Mouse (Mus musculus) hindbrain, embryonic 14.5 days (tissue): ENCODE results near the gene Rnf39. TPM values are rescaled to one million over a fixed set of nuclear protein-coding genes. Genes with fewer than 3 reads are reported as not detected.
"Not testable (repeated sequence)": the region's sequence is repeated elsewhere in the genome, so short reads cannot be mapped to it uniquely, and the experiment has no call there.

ENCODE experiments used
- ATAC-seq: fragments of 200-750 bp; cut with Nextera tagmentation; 2 replicates; pipeline ENCODE4 v1.8.0; 2017; ENCODE audit warnings: moderate number of reproducible peaks, mild to moderate bottlenecking, moderate TSS enrichment, moderate library complexity; ENCODE audit not compliant: low FRiP score
- DNase-seq: peaks from one replicate; pipeline ENCODE4 v3.0.0-alpha.2; 2015; ENCODE audit warnings: low spot score
- H3K27ac ChIP-seq: fragments of 300-500 bp; sonication (generic); 2 replicates; pipeline ENCODE4 v1.5.1; 2014; ENCODE audit warnings: mild to moderate bottlenecking, moderate library complexity
- H3K27me3 ChIP-seq: fragments of 300-500 bp; sonication (generic); 2 replicates; pipeline ENCODE4 v1.6.1; 2014; ENCODE audit warnings: mild to moderate bottlenecking, low read length, mixed read lengths; ENCODE audit not compliant: control insufficient read depth, insufficient read depth
- H3K36me3 ChIP-seq: fragments of 300-500 bp; sonication (generic); replicated peaks from 2 replicates; pipeline ENCODE4 v1.6.1; 2014; ENCODE audit not compliant: control insufficient read depth, insufficient read depth
- H3K4me1 ChIP-seq: fragments of 300-500 bp; sonication (generic); replicated peaks from 2 replicates; pipeline ENCODE4 v1.6.1; 2014; ENCODE audit warnings: antibody characterized with exemption, low read length, mixed read lengths; ENCODE audit not compliant: control insufficient read depth, insufficient read depth
- H3K4me2 ChIP-seq: fragments of 300-500 bp; sonication (generic); replicated peaks from 2 replicates; pipeline ENCODE4 v1.6.1; 2014; ENCODE audit warnings: mild to moderate bottlenecking, moderate library complexity
- H3K4me3 ChIP-seq: fragments of 300-500 bp; sonication (generic); replicated peaks from 2 replicates; pipeline ENCODE4 v1.5.1; 2014; ENCODE audit warnings: mild to moderate bottlenecking, low read length
- H3K9ac ChIP-seq: fragments of 300-500 bp; sonication (generic); 2 replicates; pipeline ENCODE4 v1.6.1; 2014
- H3K9me3 ChIP-seq: fragments of 300-500 bp; sonication (generic); 2 replicates; pipeline ENCODE4 v1.6.1; 2016; ENCODE audit warnings: low read length; ENCODE audit not compliant: control insufficient read depth
- WGBS: fragments of 180-500 bp; shearing (Covaris S2); extraction: QIAGEN DNeasy Blood & Tissue Kit; methylation state at CpG from one replicate; pipeline ENCODE4 v1.1.7; 2014; 5-methylcytosine and 5-hydroxymethylcytosine counted together
- polyA plus RNA-seq: library from polyadenylated mRNA; unstranded; fragments of >200 nt; fragmentation: Nextera tagmentation; extraction: Ambion mirVana; gene quantifications from 2 replicates; pipeline ENCODE4 v1.2.1, GENCODE M21; 2014

Gene Rnf39
- polyA plus RNA-seq, 1 experiment from 2014 or later, result 1.3 TPM

DNA sequence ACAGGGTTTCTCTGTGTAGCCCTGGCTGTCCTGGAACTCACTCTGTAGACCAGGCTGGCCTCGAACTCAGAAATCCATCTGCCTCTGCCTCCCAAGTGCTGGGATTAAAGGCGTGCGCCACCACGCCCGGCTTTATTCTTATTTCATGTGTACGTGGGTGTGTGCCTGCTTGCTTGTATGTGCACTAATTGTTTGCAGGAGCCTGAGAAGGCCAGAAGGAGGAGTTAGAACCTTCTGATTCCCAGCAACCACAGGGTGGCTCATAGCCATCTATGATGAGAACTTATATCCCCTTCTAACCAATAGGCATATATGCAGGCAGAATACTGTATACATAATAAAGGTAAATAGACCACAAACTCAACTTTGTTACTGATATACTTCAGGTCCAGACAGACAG, 47.9 kb downstream of the Rnf39 start:
- H3K27ac ChIP-seq, H3K9ac ChIP-seq, H3K4me2 ChIP-seq, H3K36me3 ChIP-seq, H3K9me3 ChIP-seq, DNase-seq, H3K4me3 ChIP-seq, H3K4me1 ChIP-seq, ATAC-seq: not testable (repeated sequence)
- 94% methylated on average over 6 of the region's 6 CpGs for WGBS
- peaks cover 28% of the 10 kb centered on the region for H3K27me3 ChIP-seq

- H3K4me1 ChIP-seq, result no peaks in the 10 kb centered on the region
- no peaks in the 10 kb centered on the region for H3K36me3 ChIP-seq
- no peak overlapping the region for H3K27ac ChIP-seq
- H3K27me3 ChIP-seq, result peaks cover 25% of the 10 kb centered on the region
- H3K9ac ChIP-seq, result no peak overlapping the region
- H3K9me3 ChIP-seq, result no peaks in the 10 kb centered on the region
- WGBS, result 76% methylated on average over 3 of the region's 3 CpGs
- ATAC-seq (no peak), DNase-seq (no peak)
- no peak overlapping the region for H3K4me2 ChIP-seq
- H3K4me3 ChIP-seq, result no peak overlapping the region
Measured at GRCm38 (mm10) chr17:36992336-36993104, 49.8 kb downstream of the Rnf39 start.

GRCm38 (mm10) chr17:36993770-36994325, 51.1 kb downstream of the Rnf39 start:
- no peak overlapping the region for H3K9ac ChIP-seq
- ATAC-seq (no peak), DNase-seq (no peak)
- H3K4me3 ChIP-seq, result no peak overlapping the region
- H3K36me3 ChIP-seq, result no peaks in the 10 kb centered on the region
- peaks cover 11% of the 10 kb centered on the region for H3K27me3 ChIP-seq
- H3K4me1 ChIP-seq, result no peaks in the 10 kb centered on the region
- no peak overlapping the region for H3K27ac ChIP-seq
- H3K4me2 ChIP-seq, result no peak overlapping the region
- WGBS, result 94% methylated on average over 4 of the region's 4 CpGs
- no peaks in the 10 kb centered on the region for H3K9me3 ChIP-seq

- no peaks in the 10 kb centered on the region for H3K9me3 ChIP-seq
- DNase-seq (no peak), ATAC-seq (no peak)
- WGBS, result 88% methylated on average over 2 of the region's 2 CpGs
- H3K27me3 ChIP-seq, result peaks cover 5% of the 10 kb centered on the region; the same call in 1 of the 2 replicates
- H3K4me2 ChIP-seq, result no peak overlapping the region
- no peak overlapping the region for H3K9ac ChIP-seq
- no peak overlapping the region for H3K4me3 ChIP-seq
- no peaks in the 10 kb centered on the region for H3K4me1 ChIP-seq
- H3K36me3 ChIP-seq, result no peaks in the 10 kb centered on the region
- H3K27ac ChIP-seq, result no peak overlapping the region
Measured at GRCm38 (mm10) chr17:36994528-36994927, 51.8 kb downstream of the Rnf39 start.

GRCm38 (mm10) chr17:36995448-36995847, 52.7 kb downstream of the Rnf39 start:
- no peak for ATAC-seq
- H3K4me3 ChIP-seq, result no peak overlapping the region
- H3K9me3 ChIP-seq, result no peaks in the 10 kb centered on the region
- H3K36me3 ChIP-seq, result no peaks in the 10 kb centered on the region
- no peak overlapping the region for H3K9ac ChIP-seq
- no peak overlapping the region for H3K4me2 ChIP-seq
- H3K27me3 ChIP-seq, result no peaks in the 10 kb centered on the region
- no peak for DNase-seq
- WGBS, result 57% methylated on average over 3 of the region's 3 CpGs
- H3K4me1 ChIP-seq, result no peaks in the 10 kb centered on the region
- no peak overlapping the region for H3K27ac ChIP-seq

- H3K36me3 ChIP-seq, result no peaks in the 10 kb centered on the region
- H3K27me3 ChIP-seq, result no peaks in the 10 kb centered on the region
- no peak overlapping the region for H3K4me3 ChIP-seq
- ATAC-seq, result no peak
- no peaks in the 10 kb centered on the region for H3K9me3 ChIP-seq
- peak; percentile 86 for DNase-seq
- 30% methylated on average over 7 of the region's 7 CpGs for WGBS
- H3K9ac ChIP-seq, result no peak overlapping the region
- H3K4me1 ChIP-seq, result no peaks in the 10 kb centered on the region
- no peak overlapping the region for H3K27ac ChIP-seq
- H3K4me2 ChIP-seq, result no peak overlapping the region
Measured at GRCm38 (mm10) chr17:36997033-36997735, 54.5 kb downstream of the Rnf39 start.

Other genes with a start within 250 kb of the Rnf39 start
- not detected in 2 replicates for gene H2-M10.5, start 170.0 kb upstream of the Rnf39 start, polyA plus RNA-seq
- gene H2-M10.6, start 130.7 kb upstream of the Rnf39 start, polyA plus RNA-seq, result not detected in 2 replicates
- 35.0 and 39.8 TPM in 2 replicates for gene Trim26, start 105.8 kb upstream of the Rnf39 start, polyA plus RNA-seq
- gene Trim15, start 75.7 kb upstream of the Rnf39 start, polyA plus RNA-seq, result 0.61 and 0.78 TPM in 2 replicates
- gene Trim10, start 73.3 kb upstream of the Rnf39 start, polyA plus RNA-seq, result 0.88 and 2.1 TPM in 2 replicates
- not detected in 2 replicates for gene Trim40, start 52.8 kb upstream of the Rnf39 start, polyA plus RNA-seq
- gene Trim31, start 44.8 kb upstream of the Rnf39 start, polyA plus RNA-seq, result not detected in 2 replicates
- gene Ppp1r11, start 8.8 kb downstream of the Rnf39 start, polyA plus RNA-seq, result 170 and 191 TPM in 2 replicates
- 50.4 and 55.7 TPM in 2 replicates for gene Znrd1, start 15.6 kb downstream of the Rnf39 start, polyA plus RNA-seq
- gene Znrd1as, start 15.7 kb downstream of the Rnf39 start, polyA plus RNA-seq, result 3.4 and 5.1 TPM in 2 replicates
- 0.47 TPM in 1 of 2 replicates, not detected in the other for gene 2410137M14Rik, start 38.3 kb downstream of the Rnf39 start, polyA plus RNA-seq
- 0.64 and 1.0 TPM in 2 replicates for gene H2-M5, start 46.6 kb downstream of the Rnf39 start, polyA plus RNA-seq
- 225 and 236 TPM in 2 replicates for gene Zfp57, start 58.2 kb downstream of the Rnf39 start, polyA plus RNA-seq
- 2.2 and 3.1 TPM in 2 replicates for gene Mog, start 80.5 kb downstream of the Rnf39 start, polyA plus RNA-seq
- 114 and 117 TPM in 2 replicates for gene Gabbr1, start 103.0 kb downstream of the Rnf39 start, polyA plus RNA-seq
- not detected in 2 replicates for gene Olfr90, start 145.6 kb downstream of the Rnf39 start, polyA plus RNA-seq
- not detected in 2 replicates for gene Olfr91, start 155.4 kb downstream of the Rnf39 start, polyA plus RNA-seq
- not detected in 2 replicates for gene Olfr92, start 177.2 kb downstream of the Rnf39 start, polyA plus RNA-seq
- gene Olfr93, start 218.6 kb downstream of the Rnf39 start, polyA plus RNA-seq, result not detected in 2 replicates